Mouse (Mus musculus) inflammation-experienced regulatory T-cells, adult 16 weeks (primary cell): ENCODE measurements around the gene Chm. TPM values are rescaled to one million over a fixed set of nuclear protein-coding genes. Genes with fewer than 3 reads are reported as not detected.

Experiments
- polyA plus RNA-seq: library from polyadenylated mRNA; unstranded; fragments of 100-300 nt; shearing (Covaris generic); gene quantifications from one replicate; pipeline ENCODE4 v1.2.1, GENCODE M21; 2017

Gene Chm
- polyA plus RNA-seq, result 26.8 TPM

GRCm38 (mm10) chrX:113185230-113185985 lies at the start of gene Chm:
Gene Chm (minus strand): TSS chrX:113185517.

Other genes starting within 250 kb of the Chm start
- gene Dach2, start 112.0 kb upstream of the Chm start, polyA plus RNA-seq, result 0.45 TPM